Mouse (Mus musculus) midbrain, embryonic 12.5 days (tissue): ENCODE measurements around the gene Dnajc13. TPM values are rescaled to one million over a fixed set of nuclear protein-coding genes. Genes with fewer than 3 reads are reported as not detected.

Experiments
- ATAC-seq: fragments of 200-750 bp; cut with Nextera tagmentation; 2 replicates; pipeline ENCODE4 v1.8.0; 2017; ENCODE audit warnings: low read depth, moderate TSS enrichment, moderate library complexity; ENCODE audit not compliant: low FRiP score
- H3K27ac ChIP-seq: fragments of 300-500 bp; sonication (generic); replicated peaks from 2 replicates; pipeline ENCODE4 v1.5.1; 2016; ENCODE audit warnings: mild to moderate bottlenecking
- H3K27me3 ChIP-seq: fragments of 300-500 bp; sonication (generic); 2 replicates; pipeline ENCODE4 v1.6.1; 2016; ENCODE audit warnings: mild to moderate bottlenecking
- H3K36me3 ChIP-seq: fragments of 300-500 bp; sonication (generic); 2 replicates; pipeline ENCODE4 v1.6.1; 2016
- H3K4me1 ChIP-seq: fragments of 300-500 bp; sonication (generic); 2 replicates; pipeline ENCODE4 v1.6.1; 2016
- H3K4me2 ChIP-seq: fragments of 300-500 bp; sonication (generic); replicated peaks from 2 replicates; pipeline ENCODE4 v1.6.1; 2016; ENCODE audit warnings: mild to moderate bottlenecking, moderate library complexity
- H3K4me3 ChIP-seq: fragments of 300-500 bp; sonication (generic); 2 replicates; pipeline ENCODE4 v1.5.1; 2016; ENCODE audit warnings: mild to moderate bottlenecking
- H3K9ac ChIP-seq: fragments of 300-500 bp; sonication (generic); replicated peaks from 2 replicates; pipeline ENCODE4 v1.6.1; 2016; ENCODE audit warnings: mild to moderate bottlenecking, moderate library complexity
- H3K9me3 ChIP-seq: fragments of 300-500 bp; sonication (generic); 2 replicates; pipeline ENCODE4 v1.6.1; 2016; ENCODE audit warnings: mild to moderate bottlenecking
- WGBS: fragments of 180-500 bp; shearing (Covaris S2); methylation state at CpG from one replicate; pipeline ENCODE4 v1.1.7; 2016; 5-methylcytosine and 5-hydroxymethylcytosine counted together
- polyA plus RNA-seq: library from polyadenylated mRNA; unstranded; fragments of >200 nt; fragmentation: Nextera tagmentation; extraction: Ambion mirVana; gene quantifications from 2 replicates; pipeline ENCODE4 v1.2.1, GENCODE M21; 2016

Dnajc13 gene
- polyA plus RNA-seq, 1 experiment from 2014 or later = 24.2 TPM

DNA sequence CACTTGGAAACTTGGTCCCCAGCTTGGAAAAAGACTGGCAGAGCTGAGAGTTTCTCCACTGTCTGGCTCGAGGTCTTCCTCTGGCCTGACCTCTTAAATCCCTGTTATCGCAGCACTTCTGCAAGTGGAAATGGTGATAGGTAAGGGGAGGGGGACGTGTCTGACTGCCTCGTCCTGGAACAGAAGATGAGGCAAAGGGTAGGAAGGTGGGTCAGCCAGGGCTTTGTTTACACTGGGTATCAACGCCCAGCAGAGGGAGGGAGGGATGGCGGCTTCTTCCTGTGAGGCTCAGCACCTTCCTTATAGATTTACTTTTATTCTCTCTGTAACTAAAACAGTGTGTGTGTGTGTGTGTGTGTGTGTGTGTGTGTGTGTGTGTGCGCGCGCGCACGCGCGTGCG is 119.9 kb downstream of the Dnajc13 start:
- Histone ChIP-seq H3K9me3 (no peaks in the 10 kb centered on the region), H3K9ac (no peak overlapping the region), H3K27ac (no peak overlapping the region), H3K4me1 (no peaks in the 10 kb centered on the region), H3K4me2 (no peak overlapping the region), H3K4me3 (no peak overlapping the region), H3K36me3 (no peaks in the 10 kb centered on the region), H3K27me3 (no peaks in the 10 kb centered on the region)
- 86% methylated on average over 14 of the region's 14 CpGs for WGBS
- ATAC-seq = no peak

- ATAC-seq = no peak
- Histone ChIP-seq H3K9ac (no peak overlapping the region), H3K36me3 (no peaks in the 10 kb centered on the region), H3K27me3 (no peaks in the 10 kb centered on the region), H3K9me3 (no peaks in the 10 kb centered on the region), H3K4me2 (no peak overlapping the region), H3K4me3 (no peak overlapping the region), H3K27ac (no peak overlapping the region), H3K4me1 (no peaks in the 10 kb centered on the region)
- WGBS = 87% methylated on average over 6 of the region's 6 CpGs
These were observed 122.4 kb downstream of the Dnajc13 start for GRCm38 (mm10) chr9:104140351-104140750.

GRCm38 (mm10) chr9:104130141-104130755 is 132.5 kb downstream of the Dnajc13 start:
- 87% methylated on average over 9 of the region's 9 CpGs for WGBS
- Histone ChIP-seq H3K27me3 (no peaks in the 10 kb centered on the region), H3K4me3 (no peak overlapping the region), H3K36me3 (no peaks in the 10 kb centered on the region), H3K4me1 (peaks cover 9% of the 10 kb centered on the region), H3K9me3 (no peaks in the 10 kb centered on the region), H3K4me2 (no peak overlapping the region), H3K27ac (no peak overlapping the region), H3K9ac (no peak overlapping the region)
- ATAC-seq = no peak

- Histone ChIP-seq H3K9me3 (no peaks in the 10 kb centered on the region), H3K4me2 (no peak overlapping the region), H3K27ac (no peak overlapping the region), H3K4me1 (peaks cover 22% of the 10 kb centered on the region), H3K27me3 (no peaks in the 10 kb centered on the region), H3K36me3 (no peaks in the 10 kb centered on the region), H3K4me3 (no peak overlapping the region), H3K9ac (no peak overlapping the region)
- WGBS = 40% methylated on average over 2 of the region's 2 CpGs
- ATAC-seq = no peak
These were observed 134.6 kb downstream of the Dnajc13 start for GRCm38 (mm10) chr9:104128110-104128509.

GRCm38 (mm10) chr9:104126833-104127232 is 135.9 kb downstream of the Dnajc13 start, which contains the start of gene Ackr4:
Gene Ackr4 (minus strand): TSS chr9:104126933.
- Histone ChIP-seq H3K4me2 (no peak within 1 kb of the TSS), H3K4me1 (peaks cover 22% of the 10 kb centered on the region), H3K9ac (no peak within 1 kb of the TSS), H3K36me3 (no peaks in the 10 kb centered on the region), H3K9me3 (no peaks in the 10 kb centered on the region), H3K27ac (no peak within 1 kb of the TSS), H3K4me3 (no peak within 1 kb of the TSS), H3K27me3 (no peaks in the 10 kb centered on the region)
- no peak for ATAC-seq
- WGBS = 77% methylated on average over 3 of the region's 3 CpGs

DNA sequence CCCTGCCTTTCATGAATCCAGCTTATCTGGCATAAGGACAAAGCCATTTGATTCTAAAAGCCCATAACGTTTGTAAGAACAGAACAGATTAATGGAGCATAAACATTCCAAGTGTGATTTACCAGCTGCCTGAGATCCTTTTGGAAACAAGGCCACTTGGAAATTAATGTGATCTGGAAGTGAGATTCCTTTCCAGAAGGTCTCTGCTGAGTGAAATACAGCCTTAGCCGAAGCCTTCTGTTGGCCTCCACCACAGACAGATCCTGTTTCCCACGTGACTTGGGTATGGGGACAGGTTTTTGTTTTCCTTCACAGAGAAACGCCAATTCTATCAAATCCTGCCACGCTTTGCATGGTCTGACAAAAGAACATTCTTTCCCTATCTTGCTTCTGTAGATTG is 139.1 kb downstream of the Dnajc13 start:
- Histone ChIP-seq H3K27ac (no peak overlapping the region), H3K4me3 (no peak overlapping the region), H3K4me1 (peaks cover 22% of the 10 kb centered on the region), H3K27me3 (no peaks in the 10 kb centered on the region), H3K9ac (no peak overlapping the region), H3K9me3 (no peaks in the 10 kb centered on the region), H3K4me2 (no peak overlapping the region), H3K36me3 (no peaks in the 10 kb centered on the region)
- no peak for ATAC-seq
- WGBS = 41% methylated on average over 5 of the region's 5 CpGs

DNA sequence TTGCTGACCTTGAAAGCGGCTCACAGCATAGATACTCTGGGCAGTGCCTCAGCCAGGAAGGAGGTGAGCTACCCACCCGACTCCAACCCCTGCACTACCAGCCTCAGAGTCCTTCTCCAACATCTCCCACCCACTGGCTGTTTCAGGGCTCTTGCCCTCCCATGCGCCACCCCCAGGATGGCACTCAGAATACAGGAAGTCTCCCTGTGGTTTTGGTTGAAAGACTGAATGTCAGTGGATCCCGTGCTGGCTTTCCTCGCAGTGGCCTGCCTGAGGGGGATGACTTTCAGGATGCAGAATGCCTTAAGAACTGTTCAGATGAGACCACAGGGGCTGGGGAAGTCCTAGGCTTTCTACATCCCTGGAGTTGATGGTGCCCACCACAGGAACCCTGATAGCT is 139.6 kb downstream of the Dnajc13 start:
- no peak overlapping the region for H3K27ac ChIP-seq
- H3K4me3 ChIP-seq = no peak overlapping the region
- no peaks in the 10 kb centered on the region for H3K36me3 ChIP-seq
- 80% methylated on average over 5 of the region's 5 CpGs for WGBS
- no peak overlapping the region for H3K4me2 ChIP-seq
- no peak for ATAC-seq
- H3K9ac ChIP-seq = no peak overlapping the region
- no peaks in the 10 kb centered on the region for H3K27me3 ChIP-seq
- no peaks in the 10 kb centered on the region for H3K9me3 ChIP-seq
- H3K4me1 ChIP-seq = peaks cover 18% of the 10 kb centered on the region

DNA sequence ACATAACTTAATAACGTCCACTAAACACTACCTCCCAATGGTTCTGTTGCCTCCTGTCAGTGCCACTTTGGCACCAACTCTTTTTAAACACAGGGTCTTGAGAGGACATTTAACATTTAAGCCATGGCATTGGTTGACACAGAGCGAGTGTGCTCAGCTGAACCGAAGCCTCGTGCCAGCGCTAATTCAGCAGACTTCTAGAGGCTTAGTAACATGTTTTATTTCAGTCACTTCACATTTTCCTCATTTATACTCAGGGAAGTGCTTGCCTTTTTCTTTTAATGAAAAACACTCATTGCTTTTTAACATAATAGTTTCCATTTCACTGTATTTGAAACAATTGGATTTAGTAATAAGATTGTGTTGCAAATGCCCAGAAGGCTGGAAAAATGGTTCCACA is 153.6 kb downstream of the Dnajc13 start:
- ATAC-seq = no peak
- no peaks in the 10 kb centered on the region for H3K27me3 ChIP-seq
- H3K9me3 ChIP-seq = 0 out of 2 replicates have a peak, but pooled peaks cover 4% of the 10 kb centered on the region
- H3K27ac ChIP-seq = no peak overlapping the region
- WGBS = 97% methylated on average over 5 of the region's 5 CpGs
- H3K4me3 ChIP-seq = no peak overlapping the region
- H3K4me2 ChIP-seq = no peak overlapping the region
- no peak overlapping the region for H3K9ac ChIP-seq
- H3K36me3 ChIP-seq = no peaks in the 10 kb centered on the region
- no peaks in the 10 kb centered on the region for H3K4me1 ChIP-seq

- H3K4me3 ChIP-seq = no peak overlapping the region
- H3K4me1 ChIP-seq = no peaks in the 10 kb centered on the region
- no peak overlapping the region for H3K4me2 ChIP-seq
- H3K9me3 ChIP-seq = 0 out of 2 replicates have a peak, but pooled peaks cover 4% of the 10 kb centered on the region
- H3K9ac ChIP-seq = no peak overlapping the region
- ATAC-seq = no peak
- H3K27me3 ChIP-seq = no peaks in the 10 kb centered on the region
- H3K36me3 ChIP-seq = no peaks in the 10 kb centered on the region
- H3K27ac ChIP-seq = no peak overlapping the region
- WGBS = 65% methylated on average over 2 of the region's 2 CpGs
These were observed 154.1 kb downstream of the Dnajc13 start for GRCm38 (mm10) chr9:104108571-104109143.

DNA sequence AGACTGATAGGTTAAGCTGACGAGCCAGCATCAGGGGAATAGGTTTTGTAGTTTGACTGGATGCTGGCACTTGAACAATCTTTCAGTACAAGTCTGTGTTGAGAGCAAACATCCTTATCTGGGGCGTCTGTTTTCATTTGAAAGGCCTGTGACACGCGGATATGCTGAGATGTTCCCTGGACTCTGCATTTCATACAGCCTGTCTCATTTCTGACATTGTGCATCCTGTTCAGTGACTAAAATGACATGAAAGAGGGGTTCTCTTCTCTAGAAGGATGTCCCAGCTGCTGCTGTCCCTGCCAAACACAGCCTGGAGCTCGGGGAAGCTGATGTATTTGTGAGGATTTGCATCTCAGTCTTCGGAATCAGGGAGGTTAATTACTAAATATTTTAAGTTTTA is 155.2 kb downstream of the Dnajc13 start:
- Histone ChIP-seq H3K4me3 (no peak overlapping the region), H3K4me1 (no peaks in the 10 kb centered on the region), H3K9ac (no peak overlapping the region), H3K4me2 (no peak overlapping the region), H3K27ac (no peak overlapping the region), H3K9me3 (0 out of 2 replicates have a peak, but pooled peaks cover 4% of the 10 kb centered on the region), H3K36me3 (no peaks in the 10 kb centered on the region), H3K27me3 (no peaks in the 10 kb centered on the region)
- WGBS = 85% methylated on average over 6 of the region's 6 CpGs
- no peak for ATAC-seq

DNA sequence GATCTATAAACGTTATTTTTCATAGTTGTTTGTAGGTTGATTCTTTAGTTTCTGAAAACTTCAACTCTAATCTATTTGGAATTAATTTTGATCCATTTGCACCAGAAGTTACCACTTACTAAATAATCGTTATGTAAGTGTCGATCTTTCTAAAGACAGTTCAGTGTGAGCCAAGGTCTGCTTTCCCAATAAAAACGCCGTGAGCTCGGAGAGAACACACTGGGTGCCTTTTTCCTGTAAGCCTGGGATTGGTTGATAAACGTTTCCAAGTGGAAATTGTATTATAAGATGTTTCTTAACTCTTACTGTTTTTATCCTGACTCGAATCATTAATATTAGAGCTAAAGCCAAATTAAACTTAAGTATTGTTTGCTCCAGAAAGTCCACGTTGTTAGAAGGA is 155.8 kb downstream of the Dnajc13 start:
- Histone ChIP-seq H3K4me3 (no peak overlapping the region), H3K4me2 (no peak overlapping the region), H3K27ac (no peak overlapping the region), H3K9ac (no peak overlapping the region), H3K4me1 (no peaks in the 10 kb centered on the region), H3K36me3 (no peaks in the 10 kb centered on the region), H3K27me3 (no peaks in the 10 kb centered on the region), H3K9me3 (0 out of 2 replicates have a peak, but pooled peaks cover 4% of the 10 kb centered on the region)
- no peak for ATAC-seq
- WGBS = 82% methylated on average over 9 of the region's 9 CpGs

DNA sequence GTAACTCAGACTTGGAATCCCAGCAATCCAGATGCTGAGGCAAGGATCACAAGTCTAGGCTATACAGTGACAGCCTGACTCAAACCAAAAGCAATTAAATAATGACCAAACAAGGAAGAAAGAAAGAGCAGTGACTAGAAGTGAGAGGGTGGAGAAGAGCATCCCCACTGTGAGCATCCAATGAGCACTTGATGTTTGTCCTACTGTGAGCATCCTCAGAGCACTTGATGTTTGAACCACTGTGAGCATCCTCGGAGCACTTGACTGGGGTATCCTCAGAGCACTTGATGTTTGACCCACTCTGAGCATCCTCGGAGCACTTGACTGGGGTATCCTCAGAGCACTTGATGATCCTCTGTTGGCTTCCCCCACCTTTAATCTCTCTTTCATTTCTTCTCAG is 157.7 kb downstream of the Dnajc13 start:
- H3K4me1 ChIP-seq = no peaks in the 10 kb centered on the region
- H3K27me3 ChIP-seq = no peaks in the 10 kb centered on the region
- no peak overlapping the region for H3K9ac ChIP-seq
- no peaks in the 10 kb centered on the region for H3K36me3 ChIP-seq
- H3K9me3 ChIP-seq = no peaks in the 10 kb centered on the region
- no peak overlapping the region for H3K27ac ChIP-seq
- WGBS = 87% methylated on average over 2 of the region's 2 CpGs
- ATAC-seq = no peak
- no peak overlapping the region for H3K4me2 ChIP-seq
- H3K4me3 ChIP-seq = no peak overlapping the region

GRCm38 (mm10) chr9:104102901-104103300 is 159.8 kb downstream of the Dnajc13 start:
- Histone ChIP-seq H3K27me3 (no peaks in the 10 kb centered on the region), H3K4me3 (no peak overlapping the region), H3K9ac (no peak overlapping the region), H3K4me1 (no peaks in the 10 kb centered on the region), H3K36me3 (no peaks in the 10 kb centered on the region), H3K27ac (no peak overlapping the region), H3K4me2 (no peak overlapping the region), H3K9me3 (no peaks in the 10 kb centered on the region)
- no peak for ATAC-seq
- 35% methylated on average over 2 of the region's 2 CpGs for WGBS
